Mouse (Mus musculus) liver, embryonic 13.5 days (tissue): ENCODE data around the gene Kif17. TPM values are rescaled to one million over a fixed set of nuclear protein-coding genes. Genes with fewer than 3 reads are reported as not detected.

Experiments used
- ATAC-seq: fragments of 200-750 bp; cut with Nextera tagmentation; 2 replicates; pipeline ENCODE4 v1.8.0; 2017; ENCODE audit warnings: low read depth, mild to moderate bottlenecking, moderate number of reproducible peaks, moderate library complexity
- DNase-seq: peaks from one replicate; pipeline ENCODE4 v3.0.0; 2022
- H3K27ac ChIP-seq: fragments of 300-500 bp; sonication (generic); 2 replicates; pipeline ENCODE4 v1.5.1; 2015; ENCODE audit warnings: moderate library complexity, mild to moderate bottlenecking, inconsistent platforms
- H3K27me3 ChIP-seq: fragments of 300-500 bp; sonication (generic); 2 replicates; pipeline ENCODE4 v1.6.1; 2015; ENCODE audit warnings: mild to moderate bottlenecking, inconsistent platforms
- H3K36me3 ChIP-seq: fragments of 300-500 bp; sonication (generic); 2 replicates; pipeline ENCODE4 v1.6.1; 2015; ENCODE audit warnings: mild to moderate bottlenecking, inconsistent platforms
- H3K4me1 ChIP-seq: fragments of 300-500 bp; sonication (generic); replicated peaks from 2 replicates; pipeline ENCODE4 v1.6.1; 2015; ENCODE audit warnings: inconsistent platforms
- H3K4me2 ChIP-seq: fragments of 300-500 bp; sonication (generic); 2 replicates; pipeline ENCODE4 v1.6.1; 2015; ENCODE audit warnings: inconsistent platforms, mild to moderate bottlenecking, moderate library complexity
- H3K4me3 ChIP-seq: fragments of 300-500 bp; sonication (generic); replicated peaks from 2 replicates; pipeline ENCODE4 v1.5.1; 2015; ENCODE audit warnings: mild to moderate bottlenecking, inconsistent platforms
- H3K9ac ChIP-seq: fragments of 300-500 bp; sonication (generic); 2 replicates; pipeline ENCODE4 v1.6.1; 2015; ENCODE audit warnings: mild to moderate bottlenecking, inconsistent platforms
- H3K9me3 ChIP-seq: fragments of 300-500 bp; sonication (generic); replicated peaks from 2 replicates; pipeline ENCODE4 v1.6.1; 2016; ENCODE audit warnings: inconsistent platforms
- WGBS: fragments of 180-500 bp; shearing (Covaris S2); methylation state at CpG from one replicate; pipeline ENCODE4 v1.1.7; 2015; ENCODE audit not compliant: insufficient replicate concordance; 5-methylcytosine and 5-hydroxymethylcytosine counted together
- microRNA-seq: library from miRNA; unstranded; fragments of <30 nt; microRNA quantifications from one replicate; pipeline ENCODE4, GENCODE M21; 2016
- polyA plus RNA-seq: library from polyadenylated mRNA; unstranded; fragments of >200 nt; fragmentation: Nextera tagmentation; extraction: Ambion mirVana; gene quantifications from 2 replicates; pipeline ENCODE4 v1.2.1, GENCODE M21; 2015

The Kif17 gene
- polyA plus RNA-seq, 1 experiment from 2014 or later = 0.23 TPM

GRCm38 (mm10) chr4:138342778-138343177 lies 92.5 kb downstream of the Kif17 start:
- Histone ChIP-seq H3K27ac (peak overlapping the region; percentile 74), H3K27me3 (peaks cover 4% of the 10 kb centered on the region; the same call in 1 of the 2 replicates), H3K9ac (no peak overlapping the region), H3K9me3 (no peaks in the 10 kb centered on the region), H3K4me3 (no peak overlapping the region), H3K36me3 (no peaks in the 10 kb centered on the region), H3K4me1 (peaks cover 11% of the 10 kb centered on the region), H3K4me2 (no peak overlapping the region)
- DNase-seq = no peak
- 59% methylated on average over 6 of the region's 6 CpGs for WGBS
- peak; percentile 70 for ATAC-seq

- Histone ChIP-seq H3K27me3 (peaks cover 4% of the 10 kb centered on the region; the same call in 1 of the 2 replicates), H3K4me1 (peaks cover 11% of the 10 kb centered on the region), H3K27ac (peak overlapping the region; percentile 74), H3K4me2 (no peak overlapping the region), H3K36me3 (no peaks in the 10 kb centered on the region), H3K9ac (no peak overlapping the region), H3K4me3 (no peak overlapping the region), H3K9me3 (no peaks in the 10 kb centered on the region)
- no peak for DNase-seq
- 69% methylated on average over 10 of the region's 10 CpGs for WGBS
- ATAC-seq = no peak
Observed at GRCm38 (mm10) chr4:138343341-138343837, 93.2 kb downstream of the Kif17 start.

- no peak for DNase-seq
- 62% methylated on average over 9 of the region's 9 CpGs for WGBS
- H3K4me1 ChIP-seq = peaks cover 11% of the 10 kb centered on the region
- no peak overlapping the region for H3K27ac ChIP-seq
- no peak for ATAC-seq
- H3K4me3 ChIP-seq = no peak overlapping the region
- H3K36me3 ChIP-seq = no peaks in the 10 kb centered on the region
- peaks cover 4% of the 10 kb centered on the region; the same call in 1 of the 2 replicates for H3K27me3 ChIP-seq
- H3K9me3 ChIP-seq = no peaks in the 10 kb centered on the region
- H3K9ac ChIP-seq = no peak overlapping the region
- H3K4me2 ChIP-seq = no peak overlapping the region
Observed at GRCm38 (mm10) chr4:138344891-138345545, 94.8 kb downstream of the Kif17 start.

- DNase-seq (no peak), ATAC-seq (no peak)
- H3K27ac ChIP-seq = no peak overlapping the region
- no peaks in the 10 kb centered on the region for H3K27me3 ChIP-seq
- no peak overlapping the region for H3K4me2 ChIP-seq
- peaks cover 7% of the 10 kb centered on the region for H3K4me1 ChIP-seq
- H3K9me3 ChIP-seq = no peaks in the 10 kb centered on the region
- WGBS = 48% methylated on average over 1 of the region's 1 CpGs
- no peak overlapping the region for H3K4me3 ChIP-seq
- H3K36me3 ChIP-seq = no peaks in the 10 kb centered on the region
- H3K9ac ChIP-seq = no peak overlapping the region
Observed at GRCm38 (mm10) chr4:138347280-138347679, 97.0 kb downstream of the Kif17 start.

GRCm38 (mm10) chr4:138348716-138349115 lies 98.5 kb downstream of the Kif17 start:
- Histone ChIP-seq H3K4me3 (no peak overlapping the region), H3K4me1 (no peaks in the 10 kb centered on the region), H3K9me3 (no peaks in the 10 kb centered on the region), H3K4me2 (no peak overlapping the region), H3K27me3 (no peaks in the 10 kb centered on the region), H3K27ac (no peak overlapping the region), H3K9ac (no peak overlapping the region), H3K36me3 (no peaks in the 10 kb centered on the region)
- no peak for ATAC-seq
- WGBS = 59% methylated on average over 7 of the region's 7 CpGs
- DNase-seq = no peak

Small RNA genes lying within 50 kb of the gene (microRNA-seq; reads per million reads assigned to microRNA genes)
- gene Gm27646 (not detected), gene Mir7019 (0.88 reads per million)

Other genes starting within 250 kb of the Kif17 start
- 43.5 and 50.9 TPM in 2 replicates for gene Hp1bp3, start 34.1 kb upstream of the Kif17 start, polyA plus RNA-seq
- gene Sh2d5, start within 50 bp of the Kif17 start, polyA plus RNA-seq = 0.64 and 0.65 TPM in 2 replicates
- 173 and 182 TPM in 2 replicates for gene Ddost, start 54.3 kb downstream of the Kif17 start, polyA plus RNA-seq
- gene Pink1, start 75.9 kb downstream of the Kif17 start, polyA plus RNA-seq = 25.7 and 26.7 TPM in 2 replicates
- gene Cda, start 117.6 kb downstream of the Kif17 start, polyA plus RNA-seq = 4.7 and 5.2 TPM in 2 replicates
- gene Fam43b, start 146.1 kb downstream of the Kif17 start, polyA plus RNA-seq = not detected in 2 replicates
- gene Mul1, start 184.2 kb downstream of the Kif17 start, polyA plus RNA-seq = 11.2 and 11.4 TPM in 2 replicates
- gene Camk2n1, start 203.9 kb downstream of the Kif17 start, polyA plus RNA-seq = 1.2 and 1.3 TPM in 2 replicates